Mouse (Mus musculus): Measurements from ENCODE around the gene Sntb2. TPM values are rescaled to one million over a fixed set of nuclear protein-coding genes. Genes with fewer than 3 reads are reported as not detected.
A peak's percentile ranks its signal among the peaks of the same experiment; 100 is the strongest.

Sntb2 gene
- polyA plus RNA-seq, 1 experiment from 2014 or later: 15.4 TPM

DNA sequence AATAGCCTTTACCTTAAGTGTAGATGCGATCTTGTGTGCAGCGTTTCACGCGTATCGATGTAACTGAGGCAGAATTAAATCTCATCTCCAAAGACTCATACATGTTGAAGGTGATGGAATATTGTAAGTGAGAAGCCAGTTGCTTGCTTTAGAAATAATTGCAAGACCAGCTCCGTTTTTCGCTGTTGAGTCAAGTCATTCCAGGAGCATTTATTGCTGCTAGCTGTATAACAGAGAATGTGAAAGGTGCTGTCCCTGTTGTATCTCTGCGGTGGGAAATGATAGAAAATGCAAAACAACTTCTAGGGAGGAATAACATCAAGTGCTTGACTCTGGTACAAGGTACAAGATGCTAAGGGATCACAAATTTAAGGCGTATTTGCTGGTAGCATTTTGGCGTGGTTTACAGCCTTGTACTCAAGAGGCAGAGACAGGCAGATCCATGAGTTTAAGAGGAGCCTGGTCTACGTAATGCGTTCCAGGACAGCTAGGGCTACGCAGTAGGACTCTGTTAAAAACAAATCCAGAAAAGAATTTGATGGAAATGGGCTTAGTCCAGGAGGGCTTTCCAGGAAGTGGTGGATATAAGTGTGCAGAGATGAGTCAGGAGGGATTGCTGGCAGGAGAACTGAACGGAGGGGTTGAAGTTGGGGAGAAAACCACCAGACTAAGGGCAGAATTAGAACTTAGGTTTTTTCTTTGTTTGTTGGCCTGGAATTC is 1.7 kb downstream of the Sntb2 start:
- Histone ChIP-seq H3K4me1 (ENCODE audit: control insufficient read depth in 2 of 2, insufficient read depth in 2 of 2, low read length in 2 of 2) (peaks cover 7 to 20% of the 10 kb centered on the region in 2 experiments), H3K9ac (ENCODE audit: low read length) (peak overlapping the region; percentile 95), H3K4me2 (ENCODE audit: low read length) (peak overlapping the region; percentile 95), H3K36me3 (ENCODE audit: control insufficient read depth, insufficient read depth, low read length) (no peaks in the 10 kb centered on the region), H3K27me3 (ENCODE audit: control insufficient read depth, insufficient read depth, low read length) (no peaks in the 10 kb centered on the region), H3K4me3 (ENCODE audit: control insufficient read depth in 1 of 2, insufficient read depth in 1 of 2, low read depth in 1 of 2, low read length in 2 of 2) (peak overlapping the region; percentile 94 to 97), H3K9me3 (ENCODE audit: control insufficient read depth, low read length) (no peaks in the 10 kb centered on the region), H3K27ac (replicated peaks in 1 of 2; ENCODE audit: control insufficient read depth in 1 of 2, insufficient read depth in 1 of 2, low read depth in 2 of 2, low read length in 2 of 2) (no peak overlapping the region)
- ATAC-seq (ENCODE audit: insufficient number of reproducible peaks, insufficient read depth, low FRiP score, low read depth): no peak
- 36% methylated on average over 14 of the region's 14 CpGs for WGBS

DNA sequence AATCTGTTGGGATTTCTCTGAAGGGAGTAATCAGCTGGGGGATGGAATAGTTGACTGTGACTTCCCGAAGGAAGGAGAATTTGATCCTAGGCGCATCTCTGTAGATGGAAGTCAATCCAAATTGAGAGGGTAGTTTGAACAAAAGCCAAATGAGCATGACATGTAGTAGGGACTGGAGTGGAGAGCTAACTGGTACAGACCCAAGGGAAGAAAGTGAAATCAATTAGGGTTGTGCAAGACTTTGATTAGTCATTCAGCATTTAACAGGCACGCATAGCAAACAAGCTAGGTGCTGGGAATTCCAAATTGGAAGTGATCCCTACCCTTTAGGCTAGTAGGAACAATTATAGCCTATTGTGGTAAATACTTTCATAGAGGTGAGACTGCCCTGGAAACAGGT is 6.3 kb downstream of the Sntb2 start:
- no peak overlapping the region for H3K4me2 ChIP-seq (ENCODE audit: low read length)
- ATAC-seq (ENCODE audit: insufficient number of reproducible peaks, insufficient read depth, low FRiP score, low read depth): no peak
- H3K9me3 ChIP-seq (ENCODE audit: control insufficient read depth, low read length): no peaks in the 10 kb centered on the region
- no peaks in the 10 kb centered on the region for H3K36me3 ChIP-seq (ENCODE audit: control insufficient read depth, insufficient read depth, low read length)
- H3K27ac ChIP-seq (replicated peaks in 1 of 2; ENCODE audit: control insufficient read depth in 1 of 2, insufficient read depth in 1 of 2, low read depth in 2 of 2, low read length in 2 of 2): no peak overlapping the region
- WGBS: 97% methylated on average over 3 of the region's 3 CpGs
- no peak overlapping the region for H3K9ac ChIP-seq (ENCODE audit: low read length)
- H3K4me1 ChIP-seq (ENCODE audit: control insufficient read depth in 2 of 2, insufficient read depth in 2 of 2, low read length in 2 of 2): peaks cover 2 to 23% of the 10 kb centered on the region in 2 experiments; a peak in 2 of 4 replicates
- no peak overlapping the region for H3K4me3 ChIP-seq (ENCODE audit: control insufficient read depth in 1 of 2, insufficient read depth in 1 of 2, low read depth in 1 of 2, low read length in 2 of 2)
- H3K27me3 ChIP-seq (ENCODE audit: control insufficient read depth, insufficient read depth, low read length): no peaks in the 10 kb centered on the region

DNA sequence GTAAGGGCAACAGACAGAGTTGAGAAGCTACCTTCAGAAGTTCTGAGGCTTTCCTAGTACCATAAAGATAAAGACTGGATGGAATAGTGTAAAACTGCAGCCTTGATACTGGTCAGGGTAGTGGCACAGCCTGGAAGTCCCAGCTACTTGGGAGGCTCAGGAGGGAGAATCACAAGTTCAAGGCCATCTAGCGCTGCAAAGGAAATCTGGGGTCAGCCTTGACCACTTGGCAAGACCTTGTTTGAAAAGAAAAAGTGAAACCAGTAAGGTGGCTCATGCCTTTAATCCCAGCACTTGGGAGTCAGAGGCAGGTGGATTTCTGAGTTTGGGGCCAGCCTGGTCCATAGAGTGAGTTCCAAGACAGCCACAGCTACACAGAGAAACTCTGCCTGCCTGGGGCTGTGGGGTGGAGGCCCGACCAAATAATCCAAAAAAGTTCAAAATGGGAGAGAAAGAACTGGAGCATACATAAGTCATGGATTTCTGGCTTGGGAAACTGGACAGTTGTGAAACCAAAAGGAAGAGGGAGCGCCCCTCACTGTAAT is 8.4 kb downstream of the Sntb2 start:
- no peak for ATAC-seq (ENCODE audit: insufficient number of reproducible peaks, insufficient read depth, low FRiP score, low read depth)
- H3K4me3 ChIP-seq (ENCODE audit: control insufficient read depth in 1 of 2, insufficient read depth in 1 of 2, low read depth in 1 of 2, low read length in 2 of 2): no peak overlapping the region
- H3K36me3 ChIP-seq (ENCODE audit: control insufficient read depth, insufficient read depth, low read length): no peaks in the 10 kb centered on the region
- WGBS: 82% methylated on average over 3 of the region's 3 CpGs
- no peak overlapping the region for H3K9ac ChIP-seq (ENCODE audit: low read length)
- H3K27me3 ChIP-seq (ENCODE audit: control insufficient read depth, insufficient read depth, low read length): no peaks in the 10 kb centered on the region
- peaks cover 0 to 10% of the 10 kb centered on the region in 2 experiments; a peak in 1 of 4 replicates for H3K4me1 ChIP-seq (ENCODE audit: control insufficient read depth in 2 of 2, insufficient read depth in 2 of 2, low read length in 2 of 2)
- H3K4me2 ChIP-seq (ENCODE audit: low read length): no peak overlapping the region
- H3K9me3 ChIP-seq (ENCODE audit: control insufficient read depth, low read length): no peaks in the 10 kb centered on the region
- peak overlapping the region in 1 of 2 experiments; percentile 35; a peak in 1 of 4 replicates for H3K27ac ChIP-seq (replicated peaks in 1 of 2; ENCODE audit: control insufficient read depth in 1 of 2, insufficient read depth in 1 of 2, low read depth in 2 of 2, low read length in 2 of 2)

DNA sequence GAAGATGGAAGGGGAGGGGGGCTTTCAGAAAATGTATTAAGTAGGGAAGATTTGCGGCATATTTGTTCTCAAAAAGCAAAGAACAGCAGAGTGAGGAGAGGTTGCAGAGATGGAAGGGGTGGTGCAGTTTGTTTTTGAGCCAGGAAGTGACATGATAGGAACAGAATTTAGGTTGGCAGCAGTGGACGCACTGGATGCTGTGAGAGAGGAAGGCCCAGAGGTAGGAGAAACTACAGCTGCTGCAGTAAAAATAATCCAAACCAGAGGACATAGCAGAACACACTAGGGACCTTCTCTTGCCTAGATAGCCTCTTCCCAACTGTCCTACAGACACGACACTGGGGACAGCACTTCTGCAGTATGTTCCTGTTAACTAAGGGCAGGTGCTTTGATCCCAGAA is 9.2 kb downstream of the Sntb2 start:
- Histone ChIP-seq H3K27me3 (ENCODE audit: control insufficient read depth, insufficient read depth, low read length) (no peaks in the 10 kb centered on the region), H3K9me3 (ENCODE audit: control insufficient read depth, low read length) (no peaks in the 10 kb centered on the region), H3K4me3 (ENCODE audit: control insufficient read depth in 1 of 2, insufficient read depth in 1 of 2, low read depth in 1 of 2, low read length in 2 of 2) (no peak overlapping the region), H3K27ac (replicated peaks in 1 of 2; ENCODE audit: control insufficient read depth in 1 of 2, insufficient read depth in 1 of 2, low read depth in 2 of 2, low read length in 2 of 2) (peak overlapping the region; percentile 24 to 35; a peak in 2 of 4 replicates), H3K36me3 (ENCODE audit: control insufficient read depth, insufficient read depth, low read length) (no peaks in the 10 kb centered on the region), H3K4me1 (ENCODE audit: control insufficient read depth in 2 of 2, insufficient read depth in 2 of 2, low read length in 2 of 2) (peaks cover 0 to 10% of the 10 kb centered on the region in 2 experiments; a peak in 1 of 4 replicates), H3K4me2 (ENCODE audit: low read length) (no peak overlapping the region), H3K9ac (ENCODE audit: low read length) (no peak overlapping the region; the same call in 1 of the 2 replicates)
- ATAC-seq (ENCODE audit: insufficient number of reproducible peaks, insufficient read depth, low FRiP score, low read depth): no peak
- WGBS: 51% methylated on average over 3 of the region's 3 CpGs

DNA sequence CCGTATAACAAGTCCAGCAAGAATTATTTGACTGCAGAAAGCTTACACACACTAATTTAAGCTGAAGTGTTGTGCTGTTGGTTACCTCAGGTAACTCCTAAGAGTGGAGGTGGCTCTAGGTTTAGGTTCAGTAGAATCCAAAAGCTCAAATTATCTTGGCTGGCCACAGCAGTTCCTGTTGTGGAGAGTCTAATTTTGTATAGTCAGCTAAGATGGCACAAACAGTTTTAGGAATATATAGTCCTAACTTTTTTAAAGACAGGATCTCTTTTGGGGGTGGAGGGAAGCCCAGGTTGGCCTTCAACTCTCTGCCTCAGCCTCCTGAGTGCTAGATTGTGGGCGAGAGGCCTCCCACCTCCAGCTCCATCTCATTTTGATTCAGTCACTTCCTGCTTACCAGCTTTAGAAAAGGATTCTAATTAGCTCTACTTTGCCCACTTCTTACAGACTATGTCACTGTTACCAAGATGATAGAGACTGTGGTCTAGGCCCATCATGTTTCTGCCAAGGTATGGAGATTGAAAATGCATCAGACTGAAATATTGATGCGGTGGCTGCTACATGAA is 13.2 kb downstream of the Sntb2 start:
- ATAC-seq (ENCODE audit: insufficient number of reproducible peaks, insufficient read depth, low FRiP score, low read depth): no peak
- no peak overlapping the region for H3K4me2 ChIP-seq (ENCODE audit: low read length)
- no peak overlapping the region for H3K4me3 ChIP-seq (ENCODE audit: control insufficient read depth in 1 of 2, insufficient read depth in 1 of 2, low read depth in 1 of 2, low read length in 2 of 2)
- no peak overlapping the region for H3K9ac ChIP-seq (ENCODE audit: low read length)
- no peaks in the 10 kb centered on the region for H3K9me3 ChIP-seq (ENCODE audit: control insufficient read depth, low read length)
- no peaks in the 10 kb centered on the region for H3K27me3 ChIP-seq (ENCODE audit: control insufficient read depth, insufficient read depth, low read length)
- peaks cover 0 to 10% of the 10 kb centered on the region in 2 experiments; a peak in 1 of 4 replicates for H3K4me1 ChIP-seq (ENCODE audit: control insufficient read depth in 2 of 2, insufficient read depth in 2 of 2, low read length in 2 of 2)
- 79% methylated on average over 3 of the region's 3 CpGs for WGBS
- H3K36me3 ChIP-seq (ENCODE audit: control insufficient read depth, insufficient read depth, low read length): no peaks in the 10 kb centered on the region
- H3K27ac ChIP-seq (replicated peaks in 1 of 2; ENCODE audit: control insufficient read depth in 1 of 2, insufficient read depth in 1 of 2, low read depth in 2 of 2, low read length in 2 of 2): no peak overlapping the region

DNA sequence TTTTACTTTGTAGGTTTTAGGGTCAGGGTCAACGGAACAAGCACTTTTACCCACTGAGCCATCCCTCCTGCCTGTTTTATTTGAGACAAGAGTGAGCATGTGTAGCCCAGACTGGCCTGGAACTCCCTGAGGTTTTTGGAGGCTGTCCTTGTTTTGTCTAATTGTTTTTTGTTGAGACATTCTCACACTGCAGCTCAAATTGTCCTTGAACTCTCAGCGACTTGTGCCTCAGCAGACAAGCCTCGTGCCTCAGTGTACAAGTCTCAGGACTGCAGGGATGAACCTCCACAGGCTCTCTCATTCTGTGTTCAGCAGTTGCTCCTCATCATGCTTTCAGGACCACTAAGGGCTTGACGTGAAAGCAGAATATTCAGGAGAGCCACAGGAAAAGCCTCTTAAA is 16.2 kb downstream of the Sntb2 start:
- H3K9ac ChIP-seq (ENCODE audit: low read length): no peak overlapping the region
- WGBS: 66% methylated on average over 4 of the region's 4 CpGs
- H3K27ac ChIP-seq (replicated peaks in 1 of 2; ENCODE audit: control insufficient read depth in 1 of 2, insufficient read depth in 1 of 2, low read depth in 2 of 2, low read length in 2 of 2): no peak overlapping the region
- H3K4me1 ChIP-seq (ENCODE audit: control insufficient read depth in 2 of 2, insufficient read depth in 2 of 2, low read length in 2 of 2): no peaks in the 10 kb centered on the region
- no peak overlapping the region for H3K4me2 ChIP-seq (ENCODE audit: low read length)
- no peaks in the 10 kb centered on the region for H3K36me3 ChIP-seq (ENCODE audit: control insufficient read depth, insufficient read depth, low read length)
- H3K9me3 ChIP-seq (ENCODE audit: control insufficient read depth, low read length): no peaks in the 10 kb centered on the region
- H3K4me3 ChIP-seq (ENCODE audit: control insufficient read depth in 1 of 2, insufficient read depth in 1 of 2, low read depth in 1 of 2, low read length in 2 of 2): no peak overlapping the region
- ATAC-seq (ENCODE audit: insufficient number of reproducible peaks, insufficient read depth, low FRiP score, low read depth): no peak
- no peaks in the 10 kb centered on the region for H3K27me3 ChIP-seq (ENCODE audit: control insufficient read depth, insufficient read depth, low read length)

DNA sequence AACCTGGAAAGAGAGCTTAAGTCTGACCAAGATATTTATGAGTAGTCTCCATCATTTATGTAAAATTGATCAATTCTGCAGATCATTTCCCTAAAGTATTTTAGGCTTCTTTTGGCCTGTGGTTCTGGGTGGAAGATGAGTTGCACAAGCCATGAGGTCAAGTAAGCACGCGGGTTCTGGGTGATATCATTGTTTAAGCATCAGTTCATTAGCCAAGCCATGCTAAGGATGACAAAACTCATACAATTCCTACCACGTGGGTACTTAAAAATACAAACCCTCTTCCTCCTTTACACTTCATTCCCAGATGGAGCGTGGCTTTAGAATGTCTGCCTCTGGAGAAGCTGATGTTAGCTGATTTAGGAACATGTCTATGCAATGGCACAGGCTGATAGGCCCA is 18.0 kb downstream of the Sntb2 start:
- WGBS: 69% methylated on average over 4 of the region's 4 CpGs
- peaks cover 0 to 5% of the 10 kb centered on the region in 2 experiments; a peak in 2 of 4 replicates for H3K4me1 ChIP-seq (ENCODE audit: control insufficient read depth in 2 of 2, insufficient read depth in 2 of 2, low read length in 2 of 2)
- no peak for ATAC-seq (ENCODE audit: insufficient number of reproducible peaks, insufficient read depth, low FRiP score, low read depth)

More for the DNA sequence above, 18.0 kb downstream of the Sntb2 start:
- H3K4me3 ChIP-seq (ENCODE audit: control insufficient read depth in 1 of 2, insufficient read depth in 1 of 2, low read depth in 1 of 2, low read length in 2 of 2): no peak overlapping the region
- H3K27ac ChIP-seq (replicated peaks in 1 of 2; ENCODE audit: control insufficient read depth in 1 of 2, insufficient read depth in 1 of 2, low read depth in 2 of 2, low read length in 2 of 2): no peak overlapping the region
- H3K4me2 ChIP-seq (ENCODE audit: low read length): no peak overlapping the region
- H3K9ac ChIP-seq (ENCODE audit: low read length): no peak overlapping the region
- no peaks in the 10 kb centered on the region for H3K27me3 ChIP-seq (ENCODE audit: control insufficient read depth, insufficient read depth, low read length)
- no peaks in the 10 kb centered on the region for H3K36me3 ChIP-seq (ENCODE audit: control insufficient read depth, insufficient read depth, low read length)
- H3K9me3 ChIP-seq (ENCODE audit: control insufficient read depth, low read length): no peaks in the 10 kb centered on the region
